Mouse (Mus musculus) kidney, embryonic 16.5 days (tissue): ENCODE data around the gene Shisal2a. TPM values are rescaled to one million over a fixed set of nuclear protein-coding genes. Genes with fewer than 3 reads are reported as not detected.

ENCODE experiments used
- ATAC-seq: fragments of 200-750 bp; cut with Nextera tagmentation; 2 replicates; pipeline ENCODE4 v1.8.0; 2017; ENCODE audit warnings: moderate TSS enrichment; ENCODE audit not compliant: low FRiP score, low TSS enrichment
- H3K27ac ChIP-seq: fragments of 300-500 bp; sonication (generic); 2 replicates; pipeline ENCODE4 v1.5.1; 2014; ENCODE audit warnings: low read length
- H3K27me3 ChIP-seq: fragments of 300-500 bp; sonication (generic); 2 replicates; pipeline ENCODE4 v1.6.1; 2014; ENCODE audit warnings: low read length, control low read depth, mixed read lengths; ENCODE audit not compliant: insufficient read depth
- H3K36me3 ChIP-seq: fragments of 300-500 bp; sonication (generic); 2 replicates; pipeline ENCODE4 v1.6.1; 2014; ENCODE audit warnings: low read length, control low read depth, mixed read lengths; ENCODE audit not compliant: insufficient read depth
- H3K4me1 ChIP-seq: fragments of 300-500 bp; sonication (generic); 2 replicates; pipeline ENCODE4 v1.6.1; 2014; ENCODE audit warnings: low read length, control low read depth, mixed read lengths; ENCODE audit not compliant: insufficient read depth
- H3K4me2 ChIP-seq: fragments of 300-500 bp; sonication (generic); replicated peaks from 2 replicates; pipeline ENCODE4 v1.6.1; 2014; ENCODE audit warnings: low read depth, low read length
- H3K4me3 ChIP-seq: fragments of 300-500 bp; sonication (generic); 2 replicates; pipeline ENCODE4 v1.5.1; 2014; ENCODE audit warnings: mild to moderate bottlenecking, low read length
- H3K9ac ChIP-seq: fragments of 300-500 bp; sonication (generic); replicated peaks from 2 replicates; pipeline ENCODE4 v1.6.1; 2014; ENCODE audit warnings: low read length
- H3K9me3 ChIP-seq: fragments of 300-500 bp; sonication (generic); 2 replicates; pipeline ENCODE4 v1.6.1; 2016; ENCODE audit warnings: low read length, control low read depth
- WGBS: fragments of 180-500 bp; shearing (Covaris S2); extraction: QIAGEN DNeasy Blood & Tissue Kit; methylation state at CpG from one replicate; pipeline ENCODE4 v1.1.7; 2014; 5-methylcytosine and 5-hydroxymethylcytosine counted together
- polyA plus RNA-seq: library from polyadenylated mRNA; unstranded; fragments of >200 nt; fragmentation: Nextera tagmentation; extraction: Ambion mirVana; gene quantifications from 2 replicates; pipeline ENCODE4 v1.2.1, GENCODE M21; 2015

Shisal2a gene
- polyA plus RNA-seq, 1 experiment from 2014 or later = 0.29 TPM

DNA sequence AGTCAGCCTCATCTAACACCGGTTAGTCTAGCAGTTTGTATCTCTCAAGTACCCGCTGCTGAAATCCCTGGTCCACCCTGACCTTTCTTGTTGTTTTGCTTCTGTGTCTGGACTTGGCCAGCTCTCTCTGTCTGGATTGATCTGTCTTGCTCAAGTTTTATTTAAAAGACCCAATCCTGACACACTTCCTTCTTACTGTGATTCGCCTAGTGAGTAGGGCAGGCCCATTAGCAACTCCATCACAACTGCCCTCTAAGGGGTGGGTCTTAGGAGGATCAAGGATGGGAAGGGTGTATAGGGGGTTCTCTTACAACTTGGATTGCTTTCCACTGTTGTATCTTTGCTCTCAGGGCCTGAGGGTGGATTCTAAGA, 22.6 kb upstream of the Shisal2a start:
- Histone ChIP-seq H3K27me3 (no peaks in the 10 kb centered on the region), H3K9ac (peak overlapping the region; percentile 83)
- 64% methylated on average over 3 of the region's 3 CpGs for WGBS

DNA sequence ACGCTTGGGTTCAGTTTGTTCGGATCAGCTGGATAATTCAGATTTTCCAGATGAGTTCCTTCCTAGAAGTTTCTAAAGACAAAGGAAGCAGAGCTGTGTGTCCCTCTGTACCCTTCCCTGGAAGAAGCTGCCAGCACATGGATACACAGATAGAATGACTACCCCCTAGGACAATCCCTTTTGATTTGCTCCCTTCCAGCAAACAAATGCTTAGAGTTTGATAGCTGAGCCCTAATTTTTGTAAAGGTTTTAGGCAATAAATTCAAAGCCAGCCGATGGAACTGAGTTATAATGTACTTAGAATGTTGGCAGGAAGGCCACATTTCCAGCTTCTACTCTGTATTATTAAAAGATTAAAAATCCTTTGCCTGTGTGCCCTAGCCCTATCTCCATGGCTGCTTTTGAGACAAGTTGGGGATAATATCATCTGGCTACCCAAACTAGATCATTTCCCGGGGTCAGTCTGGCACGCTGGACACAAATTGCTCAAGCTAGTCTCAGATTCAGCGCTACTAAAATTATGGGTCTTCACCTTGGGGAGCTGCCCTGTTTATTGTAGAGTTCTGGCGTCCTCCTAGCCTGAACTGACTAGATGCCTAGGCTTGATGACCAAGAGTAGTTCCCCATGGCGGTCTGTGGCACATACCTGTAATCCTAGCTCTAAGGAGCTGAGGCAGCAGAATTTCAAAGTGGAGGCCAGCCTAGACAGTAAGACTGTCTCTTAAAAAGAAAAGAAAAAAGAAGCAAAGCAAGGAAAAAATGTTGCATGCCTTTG, 20.9 kb upstream of the Shisal2a start:
- Histone ChIP-seq H3K4me2 (no peak overlapping the region), H3K27me3 (no peaks in the 10 kb centered on the region), H3K27ac (no peak overlapping the region), H3K4me3 (no peak overlapping the region), H3K36me3 (peaks cover 6% of the 10 kb centered on the region; the same call in 1 of the 2 replicates), H3K9me3 (no peaks in the 10 kb centered on the region), H3K9ac (no peak overlapping the region), H3K4me1 (peaks cover 15% of the 10 kb centered on the region; the same call in 1 of the 2 replicates)
- ATAC-seq = no peak
- 84% methylated on average over 8 of the region's 8 CpGs for WGBS

More for the DNA sequence above, 22.6 kb upstream of the Shisal2a start:
- H3K27ac ChIP-seq = peak overlapping the region; percentile 66
- peaks cover 15% of the 10 kb centered on the region; the same call in 1 of the 2 replicates for H3K4me1 ChIP-seq
- H3K4me3 ChIP-seq = peak overlapping the region; percentile 53
- ATAC-seq = peak; percentile 88
- H3K36me3 ChIP-seq = no peaks in the 10 kb centered on the region
- peak overlapping the region; percentile 71 for H3K4me2 ChIP-seq
- H3K9me3 ChIP-seq = 0 out of 2 replicates have a peak, but pooled peaks cover 3% of the 10 kb centered on the region

DNA sequence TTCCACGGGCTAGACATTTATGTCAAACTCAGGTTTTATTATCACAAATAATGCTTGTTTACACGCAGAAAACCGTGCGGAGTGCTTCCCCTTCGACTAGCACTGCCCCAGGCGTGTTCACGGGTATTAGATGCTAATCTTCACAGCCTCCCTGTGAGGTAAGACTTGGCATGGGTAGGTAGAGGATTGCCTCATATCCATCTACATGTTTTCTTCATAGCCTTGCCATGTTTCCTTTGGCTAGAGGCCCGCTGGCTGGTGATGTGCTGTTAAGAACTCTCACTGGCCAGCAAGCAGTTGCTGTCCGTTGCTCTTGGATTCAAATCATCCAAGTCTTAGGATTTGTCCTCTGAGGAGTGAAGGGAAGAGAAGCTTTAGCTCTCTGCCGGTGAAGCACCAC, 17.2 kb upstream of the Shisal2a start:
- no peak for ATAC-seq
- H3K9ac ChIP-seq = no peak overlapping the region
- H3K36me3 ChIP-seq = peaks cover 6% of the 10 kb centered on the region; the same call in 1 of the 2 replicates
- H3K27ac ChIP-seq = no peak overlapping the region
- H3K9me3 ChIP-seq = no peaks in the 10 kb centered on the region
- H3K4me2 ChIP-seq = no peak overlapping the region
- no peaks in the 10 kb centered on the region for H3K4me1 ChIP-seq
- WGBS = 89% methylated on average over 10 of the region's 10 CpGs
- H3K4me3 ChIP-seq = no peak overlapping the region
- H3K27me3 ChIP-seq = no peaks in the 10 kb centered on the region

DNA sequence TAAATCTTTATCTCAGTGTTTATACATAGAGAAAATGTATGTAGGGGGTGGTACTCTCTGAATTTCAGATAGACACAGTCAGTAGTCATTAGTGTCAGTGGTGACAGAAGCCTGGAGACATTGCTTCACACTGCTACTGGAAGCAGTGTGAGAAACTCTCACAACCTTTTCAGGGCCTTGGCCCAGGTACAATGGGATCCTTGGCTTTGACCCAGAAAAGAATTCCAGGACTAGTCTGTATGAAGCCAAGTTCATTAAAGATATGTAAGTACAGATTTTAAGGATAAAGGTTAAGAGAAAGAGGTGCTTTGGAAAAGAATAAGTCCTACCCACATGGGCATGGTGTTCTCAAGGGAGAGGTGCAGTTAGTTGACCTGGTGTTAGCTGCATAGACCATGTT, 11.1 kb upstream of the Shisal2a start:
- Histone ChIP-seq H3K4me3 (no peak overlapping the region), H3K4me2 (no peak overlapping the region), H3K27ac (no peak overlapping the region), H3K4me1 (no peaks in the 10 kb centered on the region), H3K9ac (no peak overlapping the region), H3K36me3 (no peaks in the 10 kb centered on the region), H3K27me3 (no peaks in the 10 kb centered on the region), H3K9me3 (0 out of 2 replicates have a peak, but pooled peaks cover 5% of the 10 kb centered on the region)
- ATAC-seq = no peak

DNA sequence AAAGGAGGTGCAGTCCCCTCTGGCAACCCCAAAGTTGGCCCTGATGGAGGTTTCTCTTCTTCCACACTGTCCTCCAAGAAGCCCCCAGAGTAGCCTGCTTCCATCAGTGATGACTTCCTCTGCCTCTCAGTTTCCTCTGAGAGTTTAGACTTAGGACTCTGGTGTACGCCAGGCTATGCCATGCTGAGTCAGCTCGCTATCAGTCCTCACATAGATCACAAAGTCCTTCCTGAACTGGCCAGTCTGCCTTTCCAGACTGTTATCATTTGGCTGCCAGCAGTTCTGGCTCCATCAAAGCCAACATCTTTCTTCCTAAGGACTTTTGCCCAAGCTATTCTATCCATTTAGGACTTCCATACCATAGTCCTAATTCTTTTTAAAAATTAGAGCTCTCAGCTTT, 9.4 kb upstream of the Shisal2a start:
- H3K36me3 ChIP-seq = no peaks in the 10 kb centered on the region
- 79% methylated on average over 2 of the region's 2 CpGs for WGBS
- 0 out of 2 replicates have a peak, but pooled peaks cover 5% of the 10 kb centered on the region for H3K9me3 ChIP-seq
- H3K4me1 ChIP-seq = peaks cover 5% of the 10 kb centered on the region; the same call in 1 of the 2 replicates
- no peak overlapping the region for H3K4me3 ChIP-seq
- no peak overlapping the region for H3K27ac ChIP-seq
- ATAC-seq = no peak
- no peak overlapping the region for H3K9ac ChIP-seq
- no peak overlapping the region for H3K4me2 ChIP-seq
- no peaks in the 10 kb centered on the region for H3K27me3 ChIP-seq

DNA sequence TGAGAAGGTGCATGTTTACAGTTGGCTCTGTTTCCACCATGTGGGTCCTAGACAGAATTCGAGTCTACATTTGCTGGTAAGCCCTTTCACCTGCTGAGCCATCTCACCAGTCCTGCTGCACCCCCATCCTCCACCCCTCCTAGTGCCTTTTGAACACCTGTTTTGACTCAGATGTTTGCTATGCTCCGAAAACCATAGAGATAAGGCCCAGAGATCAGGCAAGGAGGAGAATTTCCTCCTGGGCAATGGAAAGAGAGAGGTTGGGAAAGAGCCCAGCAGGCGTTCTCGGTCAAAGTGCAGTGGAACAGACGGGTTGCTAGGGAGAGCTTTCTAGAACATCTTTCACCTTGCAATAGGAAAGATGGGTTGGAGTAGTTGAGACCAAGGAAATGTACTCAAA, 8.0 kb upstream of the Shisal2a start:
- no peak for ATAC-seq
- Histone ChIP-seq H3K4me1 (peaks cover 8% of the 10 kb centered on the region; the same call in 1 of the 2 replicates), H3K9me3 (0 out of 2 replicates have a peak, but pooled peaks cover 5% of the 10 kb centered on the region), H3K27me3 (no peaks in the 10 kb centered on the region), H3K4me2 (no peak overlapping the region), H3K36me3 (no peaks in the 10 kb centered on the region), H3K9ac (no peak overlapping the region), H3K4me3 (no peak overlapping the region), H3K27ac (no peak overlapping the region)
- 70% methylated on average over 5 of the region's 5 CpGs for WGBS

DNA sequence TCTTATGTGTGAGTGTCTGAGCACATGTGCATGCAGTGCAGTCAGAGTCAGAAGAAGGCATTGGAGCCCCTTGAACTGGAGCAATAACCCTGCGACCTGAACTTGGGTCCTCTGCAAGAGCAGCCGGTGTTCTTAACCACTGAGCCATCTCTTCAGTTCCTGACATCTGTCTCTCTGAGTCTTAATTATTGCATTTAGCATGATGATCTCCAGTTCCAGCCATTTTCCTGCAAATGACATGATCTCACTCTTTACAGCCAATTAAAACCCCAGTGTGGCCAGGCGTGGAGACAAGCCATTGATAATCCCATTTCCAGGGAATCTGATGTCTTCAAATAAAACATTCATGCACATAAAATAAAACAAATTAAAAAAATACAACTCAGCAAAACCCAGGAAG, 5.6 kb upstream of the Shisal2a start:
- H3K4me3 ChIP-seq = no peak overlapping the region
- H3K9me3 ChIP-seq = no peaks in the 10 kb centered on the region
- H3K4me1 ChIP-seq = peaks cover 8% of the 10 kb centered on the region; the same call in 1 of the 2 replicates
- no peak overlapping the region for H3K4me2 ChIP-seq
- H3K27me3 ChIP-seq = peaks cover 11% of the 10 kb centered on the region
- WGBS = 60% methylated on average over 3 of the region's 3 CpGs
- no peak overlapping the region for H3K27ac ChIP-seq
- no peak overlapping the region for H3K9ac ChIP-seq
- no peak for ATAC-seq
- no peaks in the 10 kb centered on the region for H3K36me3 ChIP-seq

DNA sequence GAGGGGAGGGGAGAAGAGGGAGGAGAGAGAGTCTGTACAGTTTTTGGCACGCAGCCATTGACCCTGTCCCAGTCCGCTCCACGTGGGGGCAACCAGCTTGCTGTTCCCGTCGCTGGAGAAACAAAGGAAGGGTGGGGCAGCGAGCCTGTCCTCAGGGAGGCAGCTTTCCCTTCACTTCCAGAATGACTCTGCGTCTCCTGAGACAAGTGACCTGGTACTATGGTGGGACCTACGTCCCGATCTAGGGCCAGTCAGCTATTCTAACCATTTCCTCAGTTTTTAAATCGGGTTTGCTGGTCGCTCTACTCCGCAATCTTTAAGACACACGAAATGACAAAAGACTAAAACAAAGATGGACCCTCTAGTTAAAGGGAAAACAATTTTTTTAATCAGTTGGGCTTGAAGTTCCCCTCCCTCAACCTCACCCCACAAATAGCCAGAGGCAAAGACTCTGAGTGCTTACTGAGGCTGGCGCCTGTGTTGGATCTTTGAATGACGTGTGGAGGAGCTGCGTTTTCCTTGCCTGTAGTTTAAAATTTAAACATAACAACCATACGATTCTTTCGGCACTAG, 4.6 kb upstream of the Shisal2a start:
- peaks cover 14% of the 10 kb centered on the region for H3K27me3 ChIP-seq
- H3K4me1 ChIP-seq = peaks cover 11% of the 10 kb centered on the region; the same call in 1 of the 2 replicates
- peak overlapping the region; percentile 67 for H3K4me2 ChIP-seq
- ATAC-seq = peak; percentile 83
- peak overlapping the region; percentile 72 for H3K9ac ChIP-seq
- no peaks in the 10 kb centered on the region for H3K36me3 ChIP-seq
- WGBS = 1% methylated on average over 18 of the region's 18 CpGs
- peak overlapping the region; percentile 82 for H3K27ac ChIP-seq
- H3K4me3 ChIP-seq = peak overlapping the region; percentile 44
- H3K9me3 ChIP-seq = no peaks in the 10 kb centered on the region

DNA sequence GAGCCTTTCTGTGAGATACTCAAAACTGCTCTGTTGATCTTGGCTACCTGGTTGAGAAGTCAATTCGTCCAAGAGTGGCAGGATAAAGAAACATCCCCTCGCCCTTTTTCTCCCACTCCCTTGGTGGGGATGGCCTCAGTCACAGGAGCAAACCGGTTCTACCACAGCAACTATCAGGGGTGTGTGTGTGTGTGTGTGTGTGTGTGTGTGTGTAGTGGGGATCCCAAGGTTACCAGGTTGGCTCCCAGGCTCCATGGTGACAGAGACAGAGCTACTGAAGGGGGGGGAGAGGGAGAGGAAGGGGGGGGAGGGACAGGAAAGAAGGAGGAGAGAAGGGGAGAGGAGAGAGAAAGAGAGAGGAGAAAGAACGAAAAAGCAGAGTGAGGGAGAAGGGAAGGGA, 4.0 kb upstream of the Shisal2a start:
- H3K9ac ChIP-seq = peak overlapping the region; percentile 72
- H3K4me3 ChIP-seq = peak overlapping the region; percentile 44
- peak overlapping the region; percentile 82 for H3K27ac ChIP-seq
- no peaks in the 10 kb centered on the region for H3K9me3 ChIP-seq
- 27% methylated on average over 4 of the region's 4 CpGs for WGBS
- no peak; the same call in 1 of the 2 replicates for ATAC-seq
- peaks cover 11% of the 10 kb centered on the region; the same call in 1 of the 2 replicates for H3K4me1 ChIP-seq
- peak overlapping the region; percentile 67 for H3K4me2 ChIP-seq
- no peaks in the 10 kb centered on the region for H3K36me3 ChIP-seq
- peaks cover 20% of the 10 kb centered on the region for H3K27me3 ChIP-seq

DNA sequence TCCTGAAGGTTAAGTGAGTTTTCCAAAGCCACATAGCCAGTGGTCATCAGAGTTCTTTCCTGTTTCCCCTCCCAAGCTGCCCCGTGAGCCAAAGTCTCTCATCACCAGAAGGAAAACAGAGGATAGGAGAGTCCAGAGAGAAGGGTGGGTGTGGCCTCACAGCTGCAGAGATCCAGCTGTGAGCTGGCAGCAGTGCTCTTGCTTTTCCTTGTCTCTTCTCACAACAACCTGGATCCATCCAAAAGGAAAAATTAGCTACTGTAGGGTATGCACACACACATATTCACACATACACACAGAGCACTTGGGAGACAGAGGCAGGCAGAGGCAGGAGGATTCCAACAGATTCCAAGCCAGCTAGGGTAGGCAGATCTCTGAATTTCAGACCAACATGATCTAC, 2.9 kb upstream of the Shisal2a start:
- peaks cover 11% of the 10 kb centered on the region; the same call in 1 of the 2 replicates for H3K4me1 ChIP-seq
- no peak overlapping the region for H3K27ac ChIP-seq
- H3K4me3 ChIP-seq = no peak overlapping the region
- H3K9ac ChIP-seq = no peak overlapping the region
- WGBS = 20% methylated on average over 1 of the region's 1 CpGs
- H3K36me3 ChIP-seq = no peaks in the 10 kb centered on the region
- H3K9me3 ChIP-seq = no peaks in the 10 kb centered on the region
- H3K4me2 ChIP-seq = no peak overlapping the region
- H3K27me3 ChIP-seq = peaks cover 26% of the 10 kb centered on the region
- ATAC-seq = no peak
